Mouse (Mus musculus) limb, embryonic 15.5 days (tissue): ENCODE measurements around the gene Ccdc158. TPM values are rescaled to one million over a fixed set of nuclear protein-coding genes. Genes with fewer than 3 reads are reported as not detected.

Experiments
- ATAC-seq: fragments of 200-750 bp; cut with Nextera tagmentation; 2 replicates; pipeline ENCODE4 v1.8.0; 2017; ENCODE audit warnings: low read depth, moderate TSS enrichment; ENCODE audit not compliant: insufficient number of reproducible peaks, low FRiP score, low TSS enrichment
- H3K27ac ChIP-seq: fragments of 300-500 bp; sonication (generic); 2 replicates; pipeline ENCODE4 v1.5.1; 2015; ENCODE audit warnings: moderate library complexity, mild to moderate bottlenecking, inconsistent platforms
- H3K27me3 ChIP-seq: fragments of 300-500 bp; sonication (generic); 2 replicates; pipeline ENCODE4 v1.6.1; 2015; ENCODE audit warnings: inconsistent platforms
- H3K36me3 ChIP-seq: fragments of 300-500 bp; sonication (generic); 2 replicates; pipeline ENCODE4 v1.6.1; 2015; ENCODE audit warnings: inconsistent platforms
- H3K4me1 ChIP-seq: fragments of 300-500 bp; sonication (generic); 2 replicates; pipeline ENCODE4 v1.6.1; 2015; ENCODE audit warnings: inconsistent platforms
- H3K4me2 ChIP-seq: fragments of 300-500 bp; sonication (generic); 2 replicates; pipeline ENCODE4 v1.6.1; 2015; ENCODE audit warnings: mild to moderate bottlenecking, inconsistent platforms
- H3K4me3 ChIP-seq: fragments of 300-500 bp; sonication (generic); 2 replicates; pipeline ENCODE4 v1.5.1; 2015; ENCODE audit warnings: mild to moderate bottlenecking, inconsistent platforms
- H3K9ac ChIP-seq: fragments of 300-500 bp; sonication (generic); 2 replicates; pipeline ENCODE4 v1.6.1; 2015; ENCODE audit warnings: inconsistent platforms
- H3K9me3 ChIP-seq: fragments of 300-500 bp; sonication (generic); 2 replicates; pipeline ENCODE4 v1.6.1; 2016; ENCODE audit warnings: inconsistent platforms
- WGBS: fragments of 180-500 bp; shearing (Covaris S2); methylation state at CpG from one replicate; pipeline ENCODE4 v1.1.7; 2015; 5-methylcytosine and 5-hydroxymethylcytosine counted together
- polyA plus RNA-seq: library from polyadenylated mRNA; unstranded; fragments of >200 nt; fragmentation: Nextera tagmentation; extraction: Ambion mirVana; gene quantifications from 2 replicates; pipeline ENCODE4 v1.2.1, GENCODE M21; 2015

The Ccdc158 gene
- polyA plus RNA-seq, 1 experiment from 2014 or later = 0.99 TPM

- Histone ChIP-seq H3K9ac (no peak overlapping the region), H3K4me2 (no peak overlapping the region), H3K4me3 (no peak overlapping the region), H3K27ac (no peak overlapping the region), H3K9me3 (no peaks in the 10 kb centered on the region), H3K4me1 (peaks cover 5% of the 10 kb centered on the region; the same call in 1 of the 2 replicates), H3K36me3 (no peaks in the 10 kb centered on the region), H3K27me3 (no peaks in the 10 kb centered on the region)
- no peak for ATAC-seq
- WGBS = 76% methylated on average over 8 of the region's 8 CpGs
Observed at GRCm38 (mm10) chr5:92703671-92704070, 28.6 kb upstream of the Ccdc158 start.

GRCm38 (mm10) chr5:92701750-92702149, 26.7 kb upstream of the Ccdc158 start:
- Histone ChIP-seq H3K27ac (no peak overlapping the region), H3K4me1 (peaks cover 11% of the 10 kb centered on the region; the same call in 1 of the 2 replicates), H3K9ac (no peak overlapping the region), H3K4me2 (no peak overlapping the region), H3K4me3 (no peak overlapping the region), H3K36me3 (no peaks in the 10 kb centered on the region), H3K9me3 (no peaks in the 10 kb centered on the region), H3K27me3 (no peaks in the 10 kb centered on the region)
- no peak for ATAC-seq
- WGBS = 49% methylated on average over 11 of the region's 11 CpGs

GRCm38 (mm10) chr5:92698837-92699529, 23.9 kb upstream of the Ccdc158 start:
- peak overlapping the region; percentile 29 for H3K4me2 ChIP-seq
- WGBS = 27% methylated on average over 17 of the region's 17 CpGs
- no peak overlapping the region for H3K4me3 ChIP-seq
- no peaks in the 10 kb centered on the region for H3K27me3 ChIP-seq
- no peak for ATAC-seq
- peaks cover 11% of the 10 kb centered on the region; the same call in 1 of the 2 replicates for H3K4me1 ChIP-seq
- H3K9ac ChIP-seq = no peak overlapping the region
- no peak overlapping the region for H3K27ac ChIP-seq
- H3K36me3 ChIP-seq = no peaks in the 10 kb centered on the region
- H3K9me3 ChIP-seq = no peaks in the 10 kb centered on the region

GRCm38 (mm10) chr5:92698131-92698836, 23.2 kb upstream of the Ccdc158 start:
- H3K36me3 ChIP-seq = no peaks in the 10 kb centered on the region
- WGBS = 7% methylated on average over 15 of the region's 15 CpGs
- peak overlapping the region; percentile 29 for H3K4me2 ChIP-seq
- H3K4me1 ChIP-seq = peaks cover 11% of the 10 kb centered on the region; the same call in 1 of the 2 replicates
- H3K27me3 ChIP-seq = no peaks in the 10 kb centered on the region
- H3K27ac ChIP-seq = no peak overlapping the region
- ATAC-seq = no peak
- no peak overlapping the region for H3K4me3 ChIP-seq
- H3K9me3 ChIP-seq = no peaks in the 10 kb centered on the region
- H3K9ac ChIP-seq = no peak overlapping the region

- no peak overlapping the region for H3K9ac ChIP-seq
- H3K4me3 ChIP-seq = no peak overlapping the region
- H3K4me1 ChIP-seq = peaks cover 11% of the 10 kb centered on the region; the same call in 1 of the 2 replicates
- H3K4me2 ChIP-seq = no peak overlapping the region
- ATAC-seq = no peak
- 77% methylated on average over 10 of the region's 10 CpGs for WGBS
- no peaks in the 10 kb centered on the region for H3K36me3 ChIP-seq
- H3K9me3 ChIP-seq = no peaks in the 10 kb centered on the region
- no peak overlapping the region for H3K27ac ChIP-seq
- H3K27me3 ChIP-seq = no peaks in the 10 kb centered on the region
Observed at GRCm38 (mm10) chr5:92694316-92694995, 19.4 kb upstream of the Ccdc158 start.

GRCm38 (mm10) chr5:92693744-92694143, 18.7 kb upstream of the Ccdc158 start:
- Histone ChIP-seq H3K4me2 (no peak overlapping the region), H3K9ac (no peak overlapping the region), H3K27ac (no peak overlapping the region), H3K36me3 (no peaks in the 10 kb centered on the region), H3K27me3 (no peaks in the 10 kb centered on the region), H3K4me1 (peaks cover 6% of the 10 kb centered on the region; the same call in 1 of the 2 replicates), H3K9me3 (no peaks in the 10 kb centered on the region), H3K4me3 (no peak overlapping the region)
- no peak for ATAC-seq
- WGBS = 100% methylated on average over 3 of the region's 3 CpGs

- no peak overlapping the region for H3K27ac ChIP-seq
- no peak overlapping the region for H3K4me2 ChIP-seq
- 59% methylated on average over 16 of the region's 16 CpGs for WGBS
Observed at GRCm38 (mm10) chr5:92692206-92693007, 17.3 kb upstream of the Ccdc158 start.

GRCm38 (mm10) chr5:92688569-92688968, 13.5 kb upstream of the Ccdc158 start:
- H3K4me1 ChIP-seq = peaks cover under 1% of the 10 kb centered on the region; the same call in 1 of the 2 replicates
- H3K9me3 ChIP-seq = no peaks in the 10 kb centered on the region
- no peak overlapping the region for H3K27ac ChIP-seq
- H3K4me3 ChIP-seq = no peak overlapping the region
- H3K27me3 ChIP-seq = no peaks in the 10 kb centered on the region
- H3K9ac ChIP-seq = no peak overlapping the region
- WGBS = 81% methylated on average over 9 of the region's 9 CpGs
- ATAC-seq = no peak
- no peaks in the 10 kb centered on the region for H3K36me3 ChIP-seq
- H3K4me2 ChIP-seq = no peak overlapping the region

More at GRCm38 (mm10) chr5:92692206-92693007, 17.3 kb upstream of the Ccdc158 start:
- Histone ChIP-seq H3K9ac (no peak overlapping the region), H3K4me3 (no peak overlapping the region), H3K4me1 (no peaks in the 10 kb centered on the region), H3K27me3 (no peaks in the 10 kb centered on the region), H3K9me3 (no peaks in the 10 kb centered on the region), H3K36me3 (no peaks in the 10 kb centered on the region)
- ATAC-seq = no peak

- no peak overlapping the region for H3K4me2 ChIP-seq
- no peak for ATAC-seq
- no peak overlapping the region for H3K27ac ChIP-seq
- 86% methylated on average over 5 of the region's 5 CpGs for WGBS
- no peak overlapping the region for H3K9ac ChIP-seq
- H3K27me3 ChIP-seq = no peaks in the 10 kb centered on the region
- H3K9me3 ChIP-seq = no peaks in the 10 kb centered on the region
- H3K4me3 ChIP-seq = no peak overlapping the region
- peaks cover 5% of the 10 kb centered on the region; the same call in 1 of the 2 replicates for H3K4me1 ChIP-seq
- H3K36me3 ChIP-seq = no peaks in the 10 kb centered on the region
Observed at GRCm38 (mm10) chr5:92688124-92688523, 13.1 kb upstream of the Ccdc158 start.

- no peaks in the 10 kb centered on the region for H3K27me3 ChIP-seq
- peaks cover 12% of the 10 kb centered on the region for H3K4me1 ChIP-seq
- no peak overlapping the region for H3K4me2 ChIP-seq
- H3K36me3 ChIP-seq = no peaks in the 10 kb centered on the region
- no peak overlapping the region for H3K4me3 ChIP-seq
- no peak for ATAC-seq
- WGBS = 91% methylated on average over 16 of the region's 16 CpGs
- H3K9me3 ChIP-seq = no peaks in the 10 kb centered on the region
- H3K9ac ChIP-seq = no peak overlapping the region
- no peak overlapping the region for H3K27ac ChIP-seq
Observed at GRCm38 (mm10) chr5:92684715-92685460, 9.8 kb upstream of the Ccdc158 start.
